Mouse (Mus musculus): ENCODE results near the gene Ccdc92. TPM values are rescaled to one million over a fixed set of nuclear protein-coding genes. Genes with fewer than 3 reads are reported as not detected.

Ccdc92 gene
- 10 to 100 TPM; 70.4 to 76.4 (median 72.7) TPM for total RNA-seq (2022)

GRCm38 (mm10) chr5:124862013-124862866 lies at the start of gene Ccdc92, which contains the start of gene Zfp664:
Ccdc92 (minus strand) TSS chr5:124862424.
Zfp664 (plus strand) TSS chr5:124862691.
- peak; percentile 94 to 96 for DNase-seq (ENCODE audit: low spot score in 2 of 2)

DNA sequence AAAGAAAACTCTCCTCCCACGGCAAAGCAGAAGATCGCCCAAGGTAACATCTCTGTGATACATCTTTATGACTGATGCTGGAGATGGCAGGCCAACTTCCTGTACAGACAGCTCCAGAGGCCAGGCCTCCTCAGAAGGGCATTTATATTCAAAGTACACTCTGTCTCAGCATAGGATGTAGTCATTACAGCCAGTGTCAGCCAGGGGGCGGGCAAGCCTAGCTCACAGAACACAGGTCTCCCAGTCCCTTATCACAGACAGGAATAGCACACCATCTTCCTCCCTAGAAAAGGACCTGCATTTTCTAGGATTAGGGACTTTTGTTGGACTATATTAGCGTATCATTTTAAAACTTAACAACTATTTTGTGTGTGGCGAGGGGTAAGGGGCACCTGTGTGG lies 46.6 kb upstream of the Ccdc92 start:
- peak; percentile 69 to 85 for DNase-seq (ENCODE audit: low spot score in 2 of 2)

GRCm38 (mm10) chr5:124906890-124907289 lies 44.7 kb upstream of the Ccdc92 start:
- DNase-seq (ENCODE audit: low spot score in 2 of 2): no peak

DNA sequence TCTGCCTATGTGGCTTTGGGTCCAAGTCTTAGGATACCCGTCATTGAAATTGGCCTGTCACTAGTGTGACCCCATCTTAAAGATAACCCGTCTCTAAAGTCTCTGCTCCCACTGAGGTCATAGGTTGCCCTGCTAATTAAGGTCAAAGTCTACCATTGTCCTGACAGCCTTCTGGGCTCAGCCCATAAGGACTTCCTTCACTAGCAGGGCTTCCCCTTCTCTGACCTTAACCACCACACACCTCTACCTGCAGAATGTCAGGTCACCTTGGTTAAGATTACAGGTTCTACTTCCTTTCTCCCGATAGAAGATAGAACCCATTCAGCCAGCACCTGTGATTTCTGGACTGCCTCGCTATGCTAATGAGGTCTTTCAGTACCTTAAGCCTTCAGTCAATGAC lies 41.6 kb upstream of the Ccdc92 start:
- DNase-seq (ENCODE audit: low spot score in 2 of 2): no peak

DNA sequence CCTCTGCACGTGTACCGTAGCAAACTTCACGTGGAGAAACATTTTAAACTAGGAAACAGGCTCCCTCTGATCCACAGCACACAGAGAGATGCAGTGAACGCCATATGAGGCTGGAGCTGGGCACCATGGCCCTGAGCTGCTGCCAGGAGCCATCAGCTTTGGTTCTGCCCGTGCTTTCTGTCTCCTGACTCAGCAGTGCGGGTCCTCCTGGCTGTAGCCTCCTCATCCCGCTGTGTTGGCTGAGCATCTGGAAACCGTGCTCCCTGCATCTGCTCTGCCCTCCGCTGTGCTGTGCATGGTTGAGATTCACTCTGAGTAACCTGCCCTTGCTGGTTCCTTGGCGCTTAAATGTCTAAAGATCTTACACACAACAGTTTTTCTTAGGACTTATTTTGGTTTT lies 40.0 kb upstream of the Ccdc92 start:
- DNase-seq (ENCODE audit: low spot score in 2 of 2): peak in 1 of 2 experiments; percentile 22

- DNase-seq (ENCODE audit: low spot score in 2 of 2): peak; percentile 41 to 74
Measured at GRCm38 (mm10) chr5:124901675-124902074, 39.5 kb upstream of the Ccdc92 start.

GRCm38 (mm10) chr5:124900738-124901490 lies 38.7 kb upstream of the Ccdc92 start:
- DNase-seq (ENCODE audit: low spot score in 2 of 2): no peak

GRCm38 (mm10) chr5:124899945-124900631 lies 37.9 kb upstream of the Ccdc92 start:
- DNase-seq (ENCODE audit: low spot score in 2 of 2): peak; percentile 86 to 90

DNA sequence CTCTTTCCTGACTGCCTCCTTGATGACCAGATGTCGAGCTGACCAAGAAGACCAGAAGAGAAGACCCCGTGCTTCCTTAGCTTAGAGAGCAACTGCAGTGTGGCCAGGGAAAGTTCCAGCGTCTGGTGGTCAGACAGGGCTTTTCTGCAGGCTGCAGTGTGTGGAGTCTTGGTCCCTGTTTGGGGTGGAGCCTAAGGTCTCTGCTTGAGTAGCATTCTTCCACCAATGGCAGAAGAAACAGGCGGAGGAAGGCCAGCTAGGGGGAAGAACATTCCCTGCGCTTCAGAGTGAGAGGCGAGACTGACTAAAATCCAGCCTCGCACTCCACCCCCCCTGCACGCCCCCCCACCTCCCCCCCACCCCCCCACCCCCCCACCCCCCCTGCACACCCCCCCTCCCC lies 33.9 kb upstream of the Ccdc92 start:
- DNase-seq (ENCODE audit: low spot score in 2 of 2): no peak

- DNase-seq (ENCODE audit: low spot score in 2 of 2): no peak
Measured at GRCm38 (mm10) chr5:124891921-124892370, 29.7 kb upstream of the Ccdc92 start.

DNA sequence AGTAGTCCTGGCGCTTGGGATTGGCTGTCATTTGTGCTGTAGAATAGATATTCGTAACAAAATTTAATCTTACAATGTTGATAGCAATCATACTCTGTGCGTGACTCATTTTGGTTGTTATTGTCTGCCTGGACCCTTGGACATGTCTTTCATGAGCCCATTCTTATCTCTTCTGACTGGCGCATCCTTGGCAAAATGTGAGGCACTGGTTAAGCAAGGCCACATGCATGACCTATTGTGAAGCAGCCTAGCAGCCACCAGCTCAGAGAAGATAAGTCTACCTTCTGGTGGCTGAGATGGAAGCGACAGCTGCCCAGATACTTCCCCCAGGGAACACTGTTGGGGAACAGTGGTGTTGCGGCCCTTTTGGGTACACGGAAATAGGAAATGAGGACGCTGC lies 26.4 kb upstream of the Ccdc92 start:
- no peak for DNase-seq (ENCODE audit: low spot score in 2 of 2)

DNA sequence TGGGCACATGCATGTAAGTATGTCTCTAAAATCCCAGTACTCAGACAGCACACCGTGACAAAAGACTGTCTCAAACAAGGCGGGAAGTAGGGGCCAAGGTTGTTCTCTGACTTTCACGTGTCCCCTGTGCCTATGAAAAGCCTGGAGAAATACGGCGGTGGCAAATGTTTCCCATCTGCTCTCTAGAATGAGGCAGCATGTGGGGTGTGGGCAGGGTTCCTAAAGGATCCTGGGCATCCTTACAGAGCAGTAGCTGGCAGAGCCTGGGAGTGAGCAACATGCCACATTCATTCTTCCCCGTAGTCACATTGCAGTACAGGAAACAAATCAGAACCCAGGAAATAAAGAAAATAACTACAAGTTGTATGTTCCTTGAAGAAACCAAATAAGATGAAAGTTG lies 21.7 kb upstream of the Ccdc92 start:
- DNase-seq (ENCODE audit: low spot score in 2 of 2): peak; percentile 72 to 83

GRCm38 (mm10) chr5:124879801-124880200 lies 17.6 kb upstream of the Ccdc92 start:
- DNase-seq (ENCODE audit: low spot score in 2 of 2): no peak

GRCm38 (mm10) chr5:124879251-124879650 lies 17.0 kb upstream of the Ccdc92 start:
- DNase-seq (ENCODE audit: low spot score in 2 of 2): no peak

- DNase-seq (ENCODE audit: low spot score in 2 of 2): no peak
Measured at GRCm38 (mm10) chr5:124873890-124874601, 11.8 kb upstream of the Ccdc92 start.

DNA sequence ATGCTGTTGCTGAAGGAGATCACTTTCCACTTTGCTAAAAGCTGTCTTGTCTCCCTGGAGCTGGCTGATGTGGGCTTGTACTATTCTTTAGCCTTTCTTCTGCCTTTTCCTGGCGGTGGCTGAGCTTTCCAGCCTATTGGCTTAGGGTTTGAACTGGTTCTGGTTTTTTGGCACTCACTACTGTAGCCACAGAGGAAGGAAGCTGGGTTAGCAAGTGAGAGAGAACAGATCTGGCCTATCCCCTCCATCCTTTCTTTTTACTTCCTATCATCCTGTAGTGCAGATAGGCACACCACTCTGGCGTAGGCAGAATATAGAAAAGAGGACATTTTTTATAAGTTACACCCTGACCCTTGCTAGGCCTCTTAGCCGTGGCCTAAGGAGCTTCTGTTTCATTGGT lies 10.9 kb upstream of the Ccdc92 start:
- DNase-seq (ENCODE audit: low spot score in 2 of 2): no peak

- DNase-seq (ENCODE audit: low spot score in 2 of 2): no peak
Measured at GRCm38 (mm10) chr5:124872033-124872432, 9.8 kb upstream of the Ccdc92 start.

- DNase-seq (ENCODE audit: low spot score in 2 of 2): peak; percentile 44 to 79
Measured at GRCm38 (mm10) chr5:124868981-124869380, 6.8 kb upstream of the Ccdc92 start.

- no peak for DNase-seq (ENCODE audit: low spot score in 2 of 2)
Measured at GRCm38 (mm10) chr5:124862871-124863741, 882 bp upstream of the Ccdc92 start.

- DNase-seq (ENCODE audit: low spot score in 2 of 2): peak; percentile 35 to 39
Measured at GRCm38 (mm10) chr5:124861463-124861862, 761 bp downstream of the Ccdc92 start.

Measured in layer of hippocampus, adult 8-10 months (tissue).